Mouse (Mus musculus): ENCODE measurements around the gene Cops7b.

Cops7b gene

GRCm38 (mm10) chr1:86595315-86595714 lies 12.6 kb downstream of the Cops7b start:
- ATAC-seq (ENCODE audit: insufficient number of reproducible peaks, low FRiP score, low TSS enrichment): no peak

- ATAC-seq (ENCODE audit: insufficient number of reproducible peaks, low FRiP score, low TSS enrichment): no peak
These were observed 13.8 kb downstream of the Cops7b start for GRCm38 (mm10) chr1:86596512-86596911.

DNA sequence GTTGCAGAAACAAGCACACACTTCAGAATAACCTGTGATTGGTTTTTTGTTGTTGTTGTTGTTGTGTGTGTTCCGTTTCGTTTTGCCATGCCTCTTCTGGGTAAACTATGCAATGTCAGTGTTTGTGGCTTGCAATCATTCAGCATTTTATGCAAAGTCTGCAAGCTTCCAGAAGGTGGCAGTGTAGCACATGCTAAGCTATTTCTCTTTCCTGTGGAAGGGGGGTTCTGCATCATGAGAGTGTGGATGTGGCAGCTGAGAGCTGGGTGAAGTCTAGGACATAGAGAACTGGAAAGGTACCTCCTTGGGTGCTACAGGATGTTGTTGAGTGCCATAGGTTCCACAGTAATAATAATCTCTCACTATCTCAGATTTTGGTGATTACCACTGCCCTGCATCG lies 15.8 kb downstream of the Cops7b start:
- ATAC-seq (ENCODE audit: insufficient number of reproducible peaks, low FRiP score, low TSS enrichment): no peak

DNA sequence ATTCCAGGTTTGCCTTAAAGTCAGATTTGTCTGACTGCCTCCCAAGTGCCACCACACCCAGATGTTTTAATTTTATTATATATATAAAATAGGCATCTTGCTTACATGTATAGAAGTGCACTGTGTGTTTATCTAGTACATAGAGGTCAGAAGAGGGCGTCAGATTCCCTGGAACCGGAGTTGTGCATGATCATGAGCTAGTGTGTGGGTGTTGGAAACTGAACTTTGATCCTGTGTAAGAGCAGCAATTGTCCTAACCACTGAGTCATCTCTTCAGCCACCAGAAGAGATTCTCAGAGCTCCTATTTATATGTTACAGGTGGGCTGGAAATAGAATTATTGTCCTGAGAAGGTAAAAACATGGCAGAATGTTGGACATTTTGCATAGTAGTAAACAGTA lies 17.4 kb downstream of the Cops7b start:
- no peak for ATAC-seq (ENCODE audit: insufficient number of reproducible peaks, low FRiP score, low TSS enrichment)

DNA sequence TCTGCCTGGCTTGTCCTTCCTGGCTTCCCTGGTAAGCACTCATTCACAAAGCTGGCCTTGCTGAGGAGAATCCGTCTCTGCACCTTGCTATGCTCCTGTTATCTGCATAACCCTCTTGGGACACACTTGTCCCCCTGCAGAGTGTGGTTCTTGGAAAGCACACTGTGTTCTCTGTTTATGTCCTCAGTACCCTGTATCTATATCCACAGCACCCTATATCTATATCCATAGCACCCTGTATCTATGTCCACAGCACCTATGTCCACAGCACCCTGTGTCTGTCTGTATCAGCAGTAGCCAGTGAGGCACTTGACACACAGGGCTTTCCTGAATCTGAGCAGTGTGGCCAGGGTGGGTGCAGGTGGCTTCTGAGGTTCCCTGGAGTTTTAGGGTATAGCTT lies 28.2 kb downstream of the Cops7b start:
- no peak for ATAC-seq (ENCODE audit: insufficient number of reproducible peaks, low FRiP score, low TSS enrichment)

DNA sequence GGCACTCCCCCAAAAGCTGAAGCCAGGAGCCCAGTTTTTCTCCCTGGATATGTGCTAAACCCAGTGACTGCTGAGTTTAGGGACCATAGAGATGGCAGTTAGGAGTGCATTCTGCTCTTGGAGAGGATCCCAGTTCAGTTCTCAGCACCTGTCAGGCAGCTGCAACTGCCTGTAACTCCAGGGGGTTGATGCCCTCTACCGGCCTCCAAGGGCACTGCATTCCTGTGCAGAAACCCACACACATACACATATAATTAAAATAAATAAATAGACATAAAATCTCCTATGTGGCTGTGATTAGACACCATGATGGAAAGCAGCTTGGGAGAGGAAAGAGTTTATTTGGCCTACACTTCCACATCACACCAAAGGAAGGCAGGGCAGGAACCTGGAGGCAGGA lies 29.4 kb downstream of the Cops7b start:
- no peak for ATAC-seq (ENCODE audit: insufficient number of reproducible peaks, low FRiP score, low TSS enrichment)

DNA sequence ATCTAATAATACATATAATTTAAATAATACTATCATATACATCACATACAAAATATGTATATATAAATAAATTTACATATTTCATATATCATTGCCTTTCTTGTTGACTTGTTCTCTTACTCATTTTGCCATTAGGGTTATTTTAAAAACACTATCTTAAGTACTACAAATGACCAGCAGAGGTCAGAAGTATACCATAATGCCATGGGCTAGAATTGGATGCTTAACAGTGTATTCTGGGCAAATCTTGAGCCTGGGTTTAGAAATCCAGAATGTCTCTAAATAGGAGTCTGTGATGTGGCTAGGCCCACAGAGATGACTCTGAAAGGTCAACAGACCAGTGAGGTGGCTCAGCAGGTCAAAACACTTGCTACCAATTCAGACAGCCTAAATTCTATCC lies 31.6 kb downstream of the Cops7b start:
- no peak for ATAC-seq (ENCODE audit: insufficient number of reproducible peaks, low FRiP score, low TSS enrichment)

DNA sequence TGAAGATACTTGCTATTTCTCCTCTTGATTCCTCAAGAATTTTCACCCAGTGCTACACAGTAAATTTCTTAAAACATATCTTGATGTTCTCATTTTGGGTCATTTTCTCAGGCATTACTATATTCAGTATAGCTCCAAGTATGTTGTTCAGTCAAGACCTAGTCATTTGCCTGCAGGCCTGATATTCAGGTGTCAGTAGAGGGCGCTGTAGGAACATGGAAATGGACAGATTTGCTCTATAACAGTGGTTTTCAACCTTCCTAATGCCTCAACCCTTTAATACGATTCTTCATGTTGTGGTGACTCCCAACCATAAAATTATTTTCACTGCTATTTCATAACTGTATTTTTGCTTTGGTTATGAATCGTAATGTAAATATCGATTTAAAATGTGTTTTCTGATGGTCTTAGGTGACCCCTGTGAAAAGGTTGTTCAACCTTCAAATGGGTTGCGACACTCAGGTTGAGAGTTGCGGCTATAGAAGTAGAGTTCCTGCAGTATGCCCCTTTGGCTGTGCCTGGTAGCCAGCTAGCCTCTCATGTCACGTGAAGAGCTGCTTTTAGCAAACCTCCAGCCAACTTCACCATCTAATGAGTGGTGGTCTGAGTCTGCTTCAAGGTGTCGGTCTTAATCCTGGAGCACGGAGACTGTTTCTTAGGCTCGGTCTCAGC lies 35.9 kb downstream of the Cops7b start:
- ATAC-seq (ENCODE audit: insufficient number of reproducible peaks, low FRiP score, low TSS enrichment): no peak

DNA sequence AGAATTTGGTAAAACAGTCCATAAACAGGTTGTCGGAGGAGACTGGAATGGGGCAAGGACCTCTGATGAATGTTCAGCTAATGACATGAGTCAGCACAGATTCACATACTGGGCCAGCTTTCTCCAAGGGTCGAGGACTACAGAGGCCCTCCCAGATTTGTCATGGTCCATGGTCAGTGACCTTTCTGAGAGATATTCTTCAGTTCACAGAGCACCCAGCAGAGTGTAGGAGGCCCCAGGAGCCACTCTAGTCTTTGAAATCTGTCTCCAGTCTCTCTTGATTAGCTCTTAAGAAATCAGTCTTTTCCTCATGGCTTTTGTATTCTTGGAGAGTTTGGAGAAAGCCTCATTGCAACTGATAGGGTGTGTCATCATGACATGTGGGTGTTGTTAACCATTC lies 39.6 kb downstream of the Cops7b start:
- no peak for ATAC-seq (ENCODE audit: insufficient number of reproducible peaks, low FRiP score, low TSS enrichment)

DNA sequence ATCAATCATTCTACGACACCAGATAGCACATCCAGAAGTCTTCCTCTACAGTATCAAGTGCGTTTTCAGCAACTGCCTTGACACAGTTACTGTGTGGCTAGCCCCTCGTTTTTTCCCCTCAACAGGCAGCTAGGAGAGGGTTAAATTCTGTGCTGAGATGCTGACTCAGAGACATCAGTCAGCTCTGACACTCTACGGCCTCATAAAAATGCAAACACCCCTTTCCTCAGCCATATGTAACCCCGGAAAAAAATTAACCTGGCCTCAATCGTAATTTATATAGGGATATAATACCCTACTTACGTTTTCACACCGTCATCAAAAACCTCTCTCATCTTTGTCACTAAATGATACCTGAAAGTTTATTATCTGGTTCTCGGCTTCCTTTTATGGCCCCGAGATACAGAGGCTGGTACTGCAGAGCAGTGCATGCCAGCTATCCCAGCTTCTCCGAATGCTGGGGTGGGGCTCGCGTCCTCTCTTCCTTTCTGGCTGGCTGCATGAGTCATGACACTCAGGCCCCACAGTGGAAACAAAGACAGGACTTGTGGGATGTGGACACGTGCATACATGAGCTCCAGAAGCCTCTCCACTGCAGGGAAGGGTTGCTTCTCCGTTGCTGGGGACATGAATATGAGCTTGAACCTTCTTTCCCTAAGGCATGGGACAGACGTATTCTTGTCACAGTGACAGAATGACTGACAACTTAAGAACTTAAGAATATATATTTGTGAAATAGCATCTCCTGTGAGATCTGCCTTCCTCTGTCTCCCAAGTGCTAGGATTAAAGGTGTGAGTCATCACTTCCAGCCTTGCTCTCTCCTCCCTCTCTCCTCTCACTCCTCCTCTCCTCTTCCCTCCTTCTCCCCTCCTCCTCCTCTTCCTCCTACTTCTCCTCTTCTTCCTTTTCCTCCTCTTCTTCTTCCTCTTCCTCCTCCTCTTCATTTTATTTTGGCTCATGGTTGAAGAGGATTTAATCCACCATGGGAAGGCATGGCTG lies 40.6 kb downstream of the Cops7b start:
- ATAC-seq (ENCODE audit: insufficient number of reproducible peaks, low FRiP score, low TSS enrichment): no peak

DNA sequence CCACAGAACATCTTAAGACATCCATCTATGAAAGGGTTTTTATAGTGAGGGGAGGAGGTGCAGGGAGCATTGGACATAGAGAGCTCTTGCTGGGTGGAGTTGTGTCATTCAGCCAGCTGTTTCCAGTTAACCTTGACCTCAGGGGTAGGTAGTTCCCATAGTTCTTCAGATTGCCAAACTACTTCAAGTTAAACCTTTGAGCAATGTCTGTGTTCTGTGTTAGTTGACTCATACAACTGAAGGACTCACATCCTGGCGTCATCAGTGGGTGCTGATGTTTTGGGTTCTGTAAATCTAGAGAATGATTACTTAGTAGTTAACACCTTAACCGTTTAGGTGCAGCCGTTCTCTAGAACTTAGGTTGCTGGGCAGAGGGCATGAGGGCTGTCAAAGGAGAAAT lies 45.6 kb downstream of the Cops7b start:
- ATAC-seq (ENCODE audit: insufficient number of reproducible peaks, low FRiP score, low TSS enrichment): no peak

DNA sequence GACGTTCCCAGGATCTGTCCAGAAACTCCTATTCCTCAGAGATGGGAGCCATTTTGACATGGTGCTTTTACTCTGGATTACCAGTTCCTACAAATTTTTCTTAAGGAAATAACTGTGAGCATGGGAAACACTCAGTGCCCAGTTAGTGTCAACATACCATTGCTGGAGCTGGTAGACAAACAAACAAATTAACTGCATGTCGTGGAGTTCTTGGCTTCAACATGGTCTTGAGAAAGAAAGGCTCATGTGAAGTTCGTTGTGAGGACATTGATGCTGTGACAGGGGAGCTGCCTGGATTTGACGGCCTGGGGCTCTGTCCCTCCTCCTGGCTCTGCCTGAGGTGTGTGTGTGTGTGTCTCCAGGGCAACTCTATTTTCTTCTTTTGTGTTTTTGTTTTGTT lies 47.2 kb downstream of the Cops7b start:
- ATAC-seq (ENCODE audit: insufficient number of reproducible peaks, low FRiP score, low TSS enrichment): no peak

- no peak for ATAC-seq (ENCODE audit: insufficient number of reproducible peaks, low FRiP score, low TSS enrichment)
These were observed 47.8 kb downstream of the Cops7b start for GRCm38 (mm10) chr1:86630527-86630926.

DNA sequence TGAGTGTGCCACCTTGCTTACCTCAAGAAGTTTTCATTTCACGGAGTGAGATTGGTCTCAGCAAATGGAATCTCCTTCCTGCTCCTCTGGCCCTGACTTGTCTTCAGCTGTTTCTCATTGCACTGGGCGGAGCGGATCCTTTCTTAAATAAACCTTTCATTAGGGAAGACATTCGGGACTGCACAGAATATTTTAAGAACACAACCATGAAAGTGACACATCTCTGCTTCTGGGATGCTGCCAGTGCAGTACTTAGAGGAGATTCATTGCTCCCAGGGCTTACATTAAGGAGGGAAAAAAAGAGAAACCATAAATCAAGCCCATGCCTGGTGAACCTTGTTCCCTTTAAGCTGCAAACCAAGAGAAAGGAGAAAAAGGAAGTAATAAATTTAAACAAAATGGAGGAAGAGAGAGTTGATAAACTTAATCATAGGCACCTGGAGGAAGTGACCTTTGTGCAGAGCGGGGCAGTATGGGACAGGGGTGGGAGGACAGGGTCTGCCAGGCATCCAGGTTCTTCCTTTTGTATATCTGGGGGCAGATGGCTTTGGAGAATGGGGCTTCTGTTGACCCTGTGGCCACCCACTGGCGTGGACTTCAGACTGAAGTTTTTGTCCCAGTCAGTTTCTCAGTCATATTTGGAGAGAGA lies 50.2 kb downstream of the Cops7b start:
- ATAC-seq (ENCODE audit: insufficient number of reproducible peaks, low FRiP score, low TSS enrichment): no peak

DNA sequence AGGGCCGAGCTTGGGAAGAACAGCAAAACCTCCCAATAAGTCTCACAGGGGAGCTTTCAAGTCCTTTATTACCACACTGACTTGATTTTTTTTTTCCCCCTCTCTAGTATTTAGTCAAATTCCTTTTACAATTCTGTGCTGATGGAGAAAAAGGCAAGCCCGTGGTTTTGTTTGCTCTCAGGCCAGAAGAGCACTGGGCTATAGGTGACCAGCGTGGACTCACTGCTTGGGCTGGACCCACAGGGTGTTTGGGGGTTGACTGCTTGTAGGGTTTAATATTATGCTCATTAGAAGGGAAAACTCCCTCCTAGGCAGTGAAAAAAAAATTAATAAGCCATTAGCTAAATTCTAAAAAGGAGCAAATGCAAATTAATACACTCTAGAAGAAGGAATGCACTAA lies 50.7 kb downstream of the Cops7b start:
- ATAC-seq (ENCODE audit: insufficient number of reproducible peaks, low FRiP score, low TSS enrichment): no peak

DNA sequence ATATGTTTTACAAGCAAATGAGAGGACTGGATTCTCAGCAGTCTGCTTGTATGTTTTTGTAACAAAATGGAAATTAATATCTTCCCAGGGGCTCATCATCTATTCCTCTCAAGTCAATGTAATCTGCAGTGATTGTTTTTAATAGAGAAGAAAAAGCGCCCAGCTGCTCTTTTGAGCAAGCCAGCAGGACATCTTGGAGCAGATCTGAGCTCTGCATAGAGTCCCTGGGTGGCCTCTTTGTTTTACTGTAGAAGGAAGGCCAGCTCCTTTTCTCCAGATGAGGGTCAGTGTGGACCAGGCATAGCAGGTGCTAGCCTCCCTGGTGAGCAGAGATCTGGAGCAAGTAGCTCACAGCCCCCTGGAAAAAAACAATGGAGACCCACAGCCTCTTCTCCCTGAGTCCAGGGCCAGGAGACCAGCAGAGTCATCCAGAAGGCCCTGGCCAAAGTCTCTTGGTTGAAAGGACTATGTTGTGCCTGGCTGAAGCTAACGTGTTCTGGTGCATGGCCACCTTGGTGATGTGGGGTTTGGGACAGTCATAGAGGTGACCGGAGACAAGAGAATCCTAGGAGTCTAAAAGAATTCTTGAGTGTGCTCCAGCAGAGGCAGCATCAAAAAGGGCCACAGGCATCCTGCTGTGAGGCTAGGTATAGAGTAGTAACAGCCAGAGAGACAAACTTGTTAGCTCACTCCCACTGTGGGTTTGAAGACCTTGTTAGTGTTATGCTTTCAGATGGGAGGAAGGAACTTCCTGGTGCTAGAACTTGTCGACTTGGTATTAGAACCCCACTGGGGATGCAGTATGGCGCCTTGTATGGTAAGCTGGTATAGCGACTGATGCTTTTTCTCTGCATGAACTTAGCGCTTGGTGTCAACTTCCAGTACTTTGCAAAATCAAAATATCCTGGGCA lies 51.4 kb downstream of the Cops7b start:
- no peak for ATAC-seq (ENCODE audit: insufficient number of reproducible peaks, low FRiP score, low TSS enrichment)

GRCm38 (mm10) chr1:86634751-86635359 lies 52.2 kb downstream of the Cops7b start:
- ATAC-seq (ENCODE audit: insufficient number of reproducible peaks, low FRiP score, low TSS enrichment): no peak

DNA sequence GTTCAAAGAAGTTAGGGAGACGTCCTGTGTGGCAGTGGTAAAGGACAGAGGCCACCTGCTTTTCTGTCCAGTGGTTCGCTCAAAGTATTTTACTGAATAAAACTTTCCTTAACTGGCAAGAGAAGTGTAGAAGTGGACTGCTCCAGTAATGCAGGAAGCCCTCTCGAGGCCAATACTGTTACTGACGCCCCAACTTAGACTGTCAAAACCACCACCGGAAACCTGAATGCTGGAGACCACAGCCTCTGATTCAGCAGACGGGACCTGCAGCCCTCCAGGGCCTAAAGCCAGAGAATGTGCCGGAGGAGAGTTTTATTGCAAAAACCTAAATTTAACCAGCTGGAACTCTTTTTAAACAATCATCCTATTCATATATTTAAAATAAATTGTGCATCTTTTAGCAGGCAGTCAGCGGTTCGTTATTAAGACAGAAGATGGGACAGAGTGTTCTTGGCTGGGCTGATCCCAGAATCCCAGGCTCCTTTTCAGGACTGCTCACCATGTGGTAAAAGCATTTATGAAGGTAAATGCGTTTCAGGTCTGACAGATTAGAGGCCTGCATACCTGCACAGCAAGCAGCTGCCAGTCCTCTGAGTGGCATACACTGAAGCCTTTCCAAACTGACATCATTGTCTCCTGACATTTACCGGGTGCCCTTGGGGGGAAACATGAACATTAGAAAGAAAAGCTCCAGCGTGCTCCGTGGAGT lies 60.6 kb downstream of the Cops7b start:
- no peak for ATAC-seq (ENCODE audit: insufficient number of reproducible peaks, low FRiP score, low TSS enrichment)

- no peak for ATAC-seq (ENCODE audit: insufficient number of reproducible peaks, low FRiP score, low TSS enrichment)
These were observed 64.8 kb downstream of the Cops7b start for GRCm38 (mm10) chr1:86647517-86647916.

All from cerebellum, adult (tissue).